Mouse (Mus musculus): ENCODE data around the gene Tom1l2.

The Tom1l2 gene

DNA sequence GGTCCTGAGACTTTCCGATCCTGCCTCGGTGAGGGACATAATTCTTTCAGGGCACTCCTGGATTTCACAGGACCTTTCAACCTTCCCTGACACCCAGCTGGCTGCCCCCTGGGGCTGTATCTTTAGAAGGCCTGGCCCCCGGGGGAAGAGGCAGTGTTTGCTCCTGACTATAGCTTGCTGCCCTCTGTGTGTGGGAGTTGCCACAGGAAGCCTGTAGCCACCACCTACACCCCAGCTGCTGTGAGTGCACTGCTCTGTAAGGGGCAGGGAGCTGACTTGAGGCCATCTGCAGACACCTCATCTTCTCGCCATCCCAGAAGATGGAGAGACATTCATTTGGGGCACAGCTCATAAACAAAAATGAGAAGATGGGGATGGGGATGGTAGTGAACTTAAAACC lies 120.8 kb downstream of the Tom1l2 start:
- DNase-seq (ENCODE audit: low spot score in 2 of 2) = no peak

DNA sequence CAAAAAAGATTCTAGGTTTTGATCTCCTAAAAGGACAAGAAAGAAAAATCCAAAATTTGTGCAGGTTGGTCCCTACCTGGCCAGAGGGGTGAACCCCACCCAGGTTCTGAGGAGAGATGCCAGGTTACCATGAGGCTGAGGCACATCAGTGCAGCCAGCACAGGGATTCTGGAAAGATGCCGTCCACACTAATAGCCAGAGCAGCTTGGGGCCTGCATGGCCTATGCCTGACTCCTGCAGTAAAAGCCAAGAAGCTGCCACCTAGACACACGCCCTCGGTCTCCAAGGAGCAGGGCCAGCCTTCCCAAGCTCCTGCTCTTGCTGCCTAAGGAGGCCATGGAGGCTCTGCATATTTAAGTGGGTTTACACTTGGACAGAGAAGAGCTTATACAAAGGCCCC lies 121.4 kb downstream of the Tom1l2 start:
- DNase-seq (ENCODE audit: low spot score in 2 of 2) = no peak

DNA sequence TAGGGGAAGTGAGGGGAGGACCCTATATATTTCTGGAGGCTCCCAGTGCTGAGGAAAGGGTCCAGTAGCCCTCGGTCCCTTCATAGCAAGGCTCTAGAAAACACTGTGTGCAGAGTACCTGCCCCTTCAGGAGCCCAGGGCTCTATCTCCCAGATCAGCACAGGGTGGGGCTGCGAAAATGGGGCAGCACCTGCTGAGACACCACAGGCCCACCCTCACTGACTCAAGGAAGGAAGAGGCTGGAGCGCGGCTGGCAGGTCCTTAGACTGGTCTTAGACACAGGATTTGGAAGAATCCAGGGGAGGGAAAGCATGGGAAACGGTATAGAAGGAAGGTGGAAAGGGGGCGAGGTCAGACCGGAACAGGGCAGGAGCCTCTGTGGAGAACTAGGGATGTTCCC lies 122.2 kb downstream of the Tom1l2 start:
- DNase-seq (ENCODE audit: low spot score in 2 of 2) = no peak

DNA sequence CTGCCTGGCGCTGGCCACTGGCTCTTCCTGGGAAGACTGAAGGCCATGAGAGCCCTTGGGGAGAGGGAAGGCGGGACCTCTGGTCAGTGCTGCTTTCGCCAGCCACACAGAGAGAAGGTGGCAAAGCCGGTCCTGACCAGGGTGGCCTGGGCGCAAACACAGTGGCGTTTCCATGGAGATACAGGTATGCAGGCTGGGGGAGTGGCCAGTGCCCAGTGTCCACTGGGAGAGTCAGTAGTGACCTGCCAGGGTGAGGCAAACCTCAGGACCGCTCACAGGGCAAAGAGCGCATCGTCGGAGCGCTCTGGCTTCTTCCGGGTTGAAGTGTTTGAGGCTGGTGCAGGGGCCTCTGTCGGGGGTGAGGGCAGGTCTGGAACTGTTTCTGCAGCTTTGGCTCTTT lies 122.9 kb downstream of the Tom1l2 start:
- peak in 1 of 2 experiments; percentile 42 for DNase-seq (ENCODE audit: low spot score in 2 of 2)

DNA sequence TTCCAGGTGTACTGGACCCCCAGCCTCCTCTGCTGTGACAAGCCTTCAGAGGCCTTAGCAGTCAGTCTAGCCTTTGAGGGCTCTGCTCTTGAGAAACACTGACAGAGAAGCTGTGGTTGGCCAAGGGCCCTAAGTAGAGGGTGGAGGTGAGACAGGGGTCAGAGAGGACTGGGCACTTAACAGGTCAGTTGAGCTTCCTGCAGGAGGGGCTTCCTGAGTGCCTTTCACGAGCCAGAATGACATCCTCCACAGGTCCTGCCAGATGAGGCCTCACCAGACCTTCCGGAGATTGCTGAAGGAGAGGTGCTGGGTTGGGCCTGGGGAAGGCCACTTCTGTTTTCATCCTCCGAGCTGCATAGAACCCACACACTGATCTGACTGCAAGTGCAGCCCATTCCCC lies 124.2 kb downstream of the Tom1l2 start:
- no peak for DNase-seq (ENCODE audit: low spot score in 2 of 2)

DNA sequence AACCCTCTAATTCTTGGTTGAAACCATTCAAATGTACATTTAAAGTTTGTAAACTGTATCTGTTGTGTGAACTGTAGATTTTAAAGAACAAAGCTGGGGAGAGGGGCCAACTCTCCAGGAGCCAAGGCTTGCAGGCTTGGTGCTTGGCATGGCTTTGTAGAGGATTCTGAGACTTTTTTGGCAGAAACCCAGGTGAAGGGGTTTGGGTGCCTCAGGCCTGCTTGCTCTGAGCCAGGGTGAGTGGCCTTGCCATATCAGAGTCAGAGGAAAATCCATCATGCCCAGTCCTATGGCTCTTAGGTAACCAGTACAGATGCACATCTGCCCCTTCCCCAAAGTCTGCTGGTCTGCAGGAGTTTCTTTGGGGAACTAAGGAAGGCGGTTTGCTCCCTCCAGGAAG lies 126.8 kb downstream of the Tom1l2 start:
- DNase-seq (ENCODE audit: low spot score in 2 of 2) = no peak

DNA sequence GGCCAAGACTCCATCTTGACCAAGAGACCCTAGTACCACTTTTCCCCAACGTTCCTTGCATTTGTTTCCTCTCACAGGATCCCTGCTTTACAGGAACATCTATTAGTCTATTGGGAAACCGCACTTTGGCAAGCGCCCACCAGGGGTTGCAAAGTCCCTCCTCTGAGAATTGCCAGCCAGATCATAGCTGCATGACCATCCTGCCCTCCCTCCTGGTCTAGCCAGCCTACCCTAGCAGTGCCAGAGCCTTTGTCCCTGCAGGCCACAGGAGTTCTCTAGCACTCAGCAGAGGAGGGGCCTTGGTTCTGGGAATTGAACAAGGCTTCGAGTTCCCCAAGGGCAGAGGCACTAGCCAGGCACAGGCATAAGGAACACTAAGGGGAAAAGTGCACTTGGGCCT lies 128.0 kb downstream of the Tom1l2 start:
- DNase-seq (ENCODE audit: low spot score in 2 of 2) = peak in 1 of 2 experiments; percentile 70

DNA sequence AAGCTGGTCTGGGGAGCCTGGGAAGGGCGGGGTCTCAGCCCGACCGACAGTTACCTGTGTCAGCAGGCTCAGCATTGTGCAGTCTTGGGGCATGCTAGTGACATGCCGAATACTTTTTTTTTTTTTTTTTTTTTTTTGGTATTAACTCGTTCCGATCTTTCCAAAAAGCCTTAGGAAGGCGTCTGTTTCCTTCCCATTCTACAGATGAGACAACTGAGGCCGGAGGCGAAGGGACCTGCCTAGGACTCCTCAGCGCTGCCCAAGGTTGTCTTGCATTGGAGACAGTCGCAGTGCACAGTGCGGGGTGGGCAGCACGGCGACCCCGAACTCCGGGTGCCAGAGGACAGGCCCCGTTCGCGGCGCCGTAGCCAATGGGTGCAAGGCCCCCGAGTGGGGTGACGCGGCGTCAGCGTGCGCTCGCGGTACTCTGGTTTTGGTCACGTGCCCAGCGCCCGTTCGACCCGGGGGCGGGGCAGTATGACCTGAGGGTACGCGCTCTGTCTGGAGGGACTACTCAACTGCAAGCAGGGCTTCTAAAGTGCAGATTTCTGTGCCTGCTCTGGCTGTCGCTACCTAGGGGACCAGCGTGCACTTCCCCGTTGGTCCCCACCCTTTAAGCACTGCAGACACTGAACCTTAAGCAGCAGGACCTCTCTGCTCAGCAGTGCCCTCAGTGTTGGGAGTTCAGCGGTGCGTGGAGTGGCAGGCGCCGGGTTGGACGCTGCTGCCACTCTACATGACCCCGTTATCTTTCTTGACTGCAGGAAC lies 130.1 kb downstream of the Tom1l2 start, which contains the start of gene Srebf1:
TSS of gene Srebf1 (minus strand) at position 113 of the 768 bp plus-strand sequence.
- peak; percentile 78 to 85 for DNase-seq (ENCODE audit: low spot score in 2 of 2)

DNA sequence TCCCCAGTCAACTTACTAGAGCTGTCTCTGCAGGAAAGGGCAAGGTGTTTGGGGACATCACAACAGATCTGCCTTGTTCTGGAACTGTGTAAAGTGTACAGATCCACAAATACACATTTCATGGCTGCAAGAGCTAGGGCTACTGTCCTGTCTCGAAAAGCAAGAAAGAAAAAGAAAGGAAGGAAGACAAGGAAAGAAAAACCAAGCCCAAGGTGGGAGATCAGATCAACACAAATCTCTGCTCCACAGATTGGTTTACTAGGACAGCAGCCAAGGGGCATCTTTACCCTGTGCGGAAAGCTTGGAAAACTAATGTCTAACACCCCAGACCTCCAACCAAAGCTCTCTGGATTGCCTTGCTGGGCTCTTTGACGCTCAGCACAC lies 130.6 kb downstream of the Tom1l2 start:
- DNase-seq (ENCODE audit: low spot score in 2 of 2) = no peak

DNA sequence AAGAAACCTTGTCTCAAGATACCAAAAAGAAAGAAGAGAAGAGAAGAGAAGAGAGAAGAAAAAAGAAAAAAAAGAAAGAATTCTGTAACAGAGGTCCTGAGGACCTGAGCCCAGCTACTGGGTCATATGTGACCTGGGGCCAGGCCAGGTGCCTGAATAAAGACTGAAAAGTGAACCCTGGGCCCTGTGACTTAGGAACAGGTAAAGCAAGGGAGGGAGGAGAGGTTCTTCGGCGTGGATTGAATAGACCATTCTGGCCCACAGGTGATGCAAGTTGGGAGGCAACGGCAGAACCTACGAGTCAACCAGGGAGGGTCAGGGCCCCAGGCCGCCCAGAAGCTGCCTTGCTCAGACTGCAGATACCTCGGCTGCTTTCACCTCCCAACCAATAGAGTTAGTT lies 131.3 kb downstream of the Tom1l2 start:
- DNase-seq (ENCODE audit: low spot score in 2 of 2) = no peak

DNA sequence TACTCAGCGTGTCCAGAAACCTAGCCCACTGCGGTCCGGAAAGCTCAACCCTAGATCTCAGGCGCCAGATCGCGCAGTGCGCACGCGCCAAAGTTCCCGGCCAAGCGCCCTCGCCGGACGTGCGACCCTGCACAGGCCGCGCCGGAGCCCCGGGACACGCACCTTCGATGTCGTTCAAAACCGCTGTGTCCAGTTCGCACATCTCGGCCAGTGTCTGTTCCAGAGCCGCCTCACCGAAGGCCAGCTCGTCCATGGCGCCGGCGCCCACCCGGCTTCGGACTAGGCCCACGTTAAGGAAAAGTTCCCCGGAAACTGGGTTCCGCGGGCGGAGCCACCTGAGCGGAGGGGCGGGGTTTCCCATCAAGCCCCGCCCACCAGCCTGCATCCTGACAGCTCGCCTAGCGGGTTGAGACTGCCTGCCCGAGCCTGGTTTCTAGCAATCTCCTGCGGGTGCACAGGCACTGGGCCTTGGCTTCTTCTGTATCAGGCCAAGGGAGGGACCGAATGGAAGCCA lies 132.4 kb downstream of the Tom1l2 start:
- DNase-seq (ENCODE audit: low spot score in 2 of 2) = peak; percentile 93 to 94

DNA sequence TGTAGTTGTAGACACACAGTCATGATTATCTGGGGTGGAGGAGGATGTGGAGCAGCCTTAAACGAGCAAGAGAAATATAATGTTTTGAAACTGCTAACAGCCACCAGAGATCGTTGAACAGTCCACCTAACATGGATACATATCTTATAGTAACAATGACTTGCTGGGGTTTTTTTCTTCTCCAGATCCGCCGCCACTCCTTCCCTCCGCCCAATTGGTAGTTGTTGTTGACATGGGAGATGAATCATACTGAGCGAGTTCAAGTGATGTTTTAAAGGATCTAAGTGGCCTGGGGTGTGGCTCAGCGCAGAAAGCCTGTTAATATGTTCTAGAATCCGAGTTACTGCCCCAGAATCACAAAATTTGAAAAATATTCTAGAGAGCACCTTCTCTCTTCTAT lies 133.1 kb downstream of the Tom1l2 start:
- DNase-seq (ENCODE audit: low spot score in 2 of 2) = peak; percentile 43 to 47

DNA sequence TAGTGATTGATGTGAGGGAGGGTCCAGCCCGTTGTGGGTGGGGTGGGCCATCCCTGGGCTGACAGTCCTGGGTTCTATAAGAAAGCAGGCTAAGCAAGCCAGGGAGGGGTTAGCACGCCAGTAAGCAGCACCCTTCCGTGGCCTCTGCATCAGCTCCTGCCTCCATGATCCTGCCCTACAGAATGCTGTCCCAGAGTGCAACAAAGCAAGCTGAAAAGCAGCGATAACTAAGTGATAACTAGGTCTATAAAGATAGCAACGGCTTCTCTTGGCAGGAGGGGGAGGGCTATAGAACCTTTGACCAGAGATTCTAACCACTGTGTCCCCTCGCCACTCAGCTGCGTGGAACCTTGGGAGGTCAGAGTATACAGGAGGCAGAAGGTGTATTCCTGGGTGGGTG lies 135.2 kb downstream of the Tom1l2 start:
- DNase-seq (ENCODE audit: low spot score in 2 of 2) = no peak

DNA sequence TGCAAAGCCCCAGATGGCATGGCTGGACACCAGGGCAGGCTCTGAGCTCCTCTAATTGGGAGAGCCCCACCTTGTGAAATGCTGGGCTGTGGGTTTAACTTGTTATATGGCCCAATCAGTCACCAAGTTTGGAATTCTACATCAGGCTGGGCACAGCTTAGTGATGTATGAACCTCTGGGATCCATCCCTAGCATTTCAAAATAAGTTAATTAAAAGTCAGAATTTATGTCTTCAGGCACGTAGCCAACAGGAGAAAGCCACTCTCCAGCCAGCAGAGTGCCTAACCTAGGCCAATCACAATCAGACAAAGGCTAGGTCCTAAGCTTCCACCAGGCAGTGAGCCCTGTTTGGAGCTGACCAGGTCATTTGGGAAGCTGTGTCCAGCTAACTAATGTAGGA lies 136.0 kb downstream of the Tom1l2 start:
- DNase-seq (ENCODE audit: low spot score in 2 of 2) = no peak

DNA sequence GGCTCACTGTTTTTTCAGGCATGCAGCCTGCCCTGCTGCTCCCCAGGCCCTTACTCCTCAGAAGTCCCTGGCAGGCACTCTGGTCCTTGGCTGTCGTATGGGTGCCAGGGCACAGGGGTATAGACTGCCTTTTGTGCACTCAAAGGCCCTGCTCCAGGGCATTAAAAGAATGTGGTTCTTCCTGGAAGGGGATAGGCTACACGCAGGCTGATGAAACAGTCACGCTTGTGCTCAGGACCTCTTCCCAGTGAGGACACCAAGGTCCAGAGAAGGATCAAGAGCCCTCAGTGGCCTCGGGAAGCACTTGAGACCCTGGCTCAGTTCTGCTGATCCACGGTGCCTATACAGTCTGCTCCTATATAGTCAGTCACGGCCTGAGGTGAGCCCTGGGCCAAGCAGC lies 139.4 kb downstream of the Tom1l2 start:
- DNase-seq (ENCODE audit: low spot score in 2 of 2) = no peak

DNA sequence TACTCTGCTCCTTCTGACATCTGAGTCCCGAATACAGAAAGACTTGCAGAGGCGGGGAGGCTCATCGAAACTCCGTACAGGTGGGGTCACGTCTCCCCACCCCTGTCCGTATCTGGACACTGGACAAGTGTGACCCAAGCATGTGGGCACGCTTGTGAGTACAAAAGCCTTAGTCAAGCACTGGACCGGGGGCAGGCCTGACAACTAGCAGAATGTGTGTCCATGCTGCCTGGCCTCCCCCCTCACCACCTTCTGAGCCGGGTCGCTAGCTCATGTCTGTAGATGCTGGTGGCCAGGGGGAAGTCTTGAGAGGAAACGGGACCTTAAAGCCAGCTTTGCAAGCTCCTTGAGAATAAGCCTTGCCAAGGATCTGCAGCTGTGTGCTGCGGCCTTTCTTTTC lies 140.9 kb downstream of the Tom1l2 start:
- no peak for DNase-seq (ENCODE audit: low spot score in 2 of 2)

DNA sequence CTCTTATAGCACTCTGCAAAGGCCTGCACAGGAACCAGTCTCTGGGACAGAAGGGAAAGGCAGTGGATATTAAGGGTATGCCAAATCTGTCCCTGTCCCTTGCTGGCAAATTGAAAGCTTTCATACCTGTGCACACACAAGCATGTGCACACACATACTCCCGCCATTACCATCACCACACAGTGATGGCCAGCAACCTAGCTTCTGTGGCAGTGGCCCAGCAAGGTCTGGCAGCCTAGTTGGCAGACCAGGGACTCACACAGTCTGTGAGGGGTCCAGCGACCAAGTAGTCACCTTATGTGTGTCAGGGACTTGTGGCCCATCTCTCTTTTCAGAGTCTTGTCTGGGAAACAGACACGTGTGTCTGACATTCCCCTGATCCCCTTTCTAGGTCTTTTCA lies 141.6 kb downstream of the Tom1l2 start:
- no peak for DNase-seq (ENCODE audit: low spot score in 2 of 2)

DNA sequence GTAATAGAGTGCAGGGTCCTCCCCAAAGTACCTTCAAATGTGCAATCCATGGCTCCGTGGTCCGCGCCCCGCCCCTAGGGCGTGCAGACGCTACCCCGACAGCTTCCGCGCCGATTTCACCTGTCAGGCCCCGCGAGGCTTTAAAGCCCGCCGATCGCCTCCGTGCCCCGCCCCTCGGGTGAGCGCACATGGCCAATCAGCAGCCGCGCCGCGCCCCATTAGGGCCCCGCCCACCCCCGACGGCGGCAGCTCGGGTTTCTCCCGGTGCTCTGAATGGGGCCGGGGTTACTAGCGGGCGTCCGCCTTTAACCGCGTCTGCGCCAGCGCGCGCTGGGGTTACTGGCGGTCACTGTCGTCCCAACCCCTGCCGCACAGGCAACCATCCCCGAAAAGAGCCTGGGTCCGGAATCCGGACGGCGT lies 142.4 kb downstream of the Tom1l2 start:
- peak; percentile 96 for DNase-seq (ENCODE audit: low spot score in 2 of 2)

DNA sequence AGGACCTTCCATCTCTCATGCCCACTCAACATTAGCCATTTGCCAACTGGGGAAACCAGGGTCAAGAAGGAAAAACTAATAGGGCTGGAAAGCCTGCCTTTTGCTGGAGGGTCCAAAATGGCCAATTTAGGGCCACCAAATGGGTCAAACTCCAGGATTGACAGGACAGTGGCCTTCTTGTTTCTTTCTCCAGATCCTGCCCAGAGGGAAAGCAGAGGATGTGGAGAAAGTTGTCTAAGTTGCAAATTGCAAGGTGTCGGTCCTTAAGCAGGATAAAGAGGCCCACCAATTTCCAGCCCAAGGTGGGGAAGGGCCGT lies 142.8 kb downstream of the Tom1l2 start:
- DNase-seq (ENCODE audit: low spot score in 2 of 2) = no peak

DNA sequence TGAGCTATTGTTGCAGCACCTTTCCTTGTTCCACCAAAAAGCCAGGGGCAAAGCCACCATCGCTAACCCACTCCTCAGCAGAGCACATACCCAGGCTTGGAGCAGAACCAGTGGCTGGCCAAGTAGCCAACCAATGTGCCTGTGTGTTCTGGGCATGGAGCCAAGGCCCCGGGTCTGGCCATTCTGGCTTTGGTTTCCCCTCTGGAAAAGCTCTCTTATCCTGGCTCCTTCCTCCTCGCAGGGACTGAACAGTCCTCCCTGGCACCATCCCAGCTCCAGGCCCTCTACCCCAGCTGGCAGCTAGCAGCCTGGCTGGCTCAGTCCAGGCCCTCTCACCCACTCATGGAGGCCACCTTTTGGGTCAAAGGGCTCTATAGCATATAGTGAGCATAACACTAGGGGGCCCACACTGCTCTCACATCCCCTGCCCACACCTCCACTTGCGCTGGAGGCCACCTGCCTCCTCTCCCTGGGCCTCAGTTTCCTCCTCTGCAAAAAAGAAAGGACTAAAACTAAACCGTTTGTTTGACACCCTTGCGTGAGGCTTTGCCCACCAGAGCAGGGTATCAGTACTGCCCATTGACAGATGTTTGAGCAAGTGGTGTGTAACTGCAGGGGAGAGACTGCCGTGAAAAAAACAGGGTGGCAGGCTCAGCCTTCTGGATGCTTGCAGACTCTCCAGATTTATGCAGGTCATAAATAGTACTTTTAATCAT lies 143.3 kb downstream of the Tom1l2 start:
- DNase-seq (ENCODE audit: low spot score in 2 of 2) = peak in 1 of 2 experiments; percentile 81

DNA sequence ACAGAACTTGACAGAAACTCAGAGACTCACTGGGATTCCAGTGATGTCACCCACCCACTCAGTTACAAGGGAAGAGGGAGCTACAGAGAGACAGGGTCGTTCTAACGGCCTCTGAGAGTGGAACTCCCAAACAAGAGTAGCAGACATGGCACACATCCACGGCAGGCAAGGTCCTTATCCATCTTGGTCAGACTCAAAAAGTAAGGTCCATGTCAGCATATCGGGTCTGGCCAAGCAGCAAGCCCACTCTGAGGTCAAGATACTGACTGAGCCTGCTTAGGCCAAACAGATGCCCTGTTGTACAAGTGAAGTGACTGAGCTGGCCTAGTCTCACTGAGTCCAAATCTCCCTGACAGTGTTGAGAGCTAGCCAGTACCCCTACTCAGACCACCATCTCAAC lies 144.0 kb downstream of the Tom1l2 start:
- DNase-seq (ENCODE audit: low spot score in 2 of 2) = no peak

DNA sequence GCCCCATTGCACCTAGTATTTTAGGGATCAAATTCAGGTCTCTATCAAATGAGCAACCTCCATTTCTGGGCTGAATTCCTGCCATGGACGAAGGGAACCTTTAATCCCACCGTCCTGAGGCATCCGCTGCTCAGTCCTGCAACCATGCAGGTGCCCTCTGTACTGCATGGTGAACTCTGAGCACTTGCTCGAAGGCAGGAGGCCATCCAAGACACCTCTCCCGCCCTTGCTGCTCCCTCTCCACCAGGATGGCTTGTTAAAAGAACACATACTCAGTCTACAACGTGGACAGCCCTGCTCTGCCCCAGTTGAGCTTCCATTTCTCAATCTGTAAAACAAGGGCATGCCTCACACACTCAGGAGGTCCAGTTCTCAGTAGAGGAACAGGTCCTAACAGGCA lies 144.5 kb downstream of the Tom1l2 start:
- peak in 1 of 2 experiments; percentile 48 for DNase-seq (ENCODE audit: low spot score in 2 of 2)

DNA sequence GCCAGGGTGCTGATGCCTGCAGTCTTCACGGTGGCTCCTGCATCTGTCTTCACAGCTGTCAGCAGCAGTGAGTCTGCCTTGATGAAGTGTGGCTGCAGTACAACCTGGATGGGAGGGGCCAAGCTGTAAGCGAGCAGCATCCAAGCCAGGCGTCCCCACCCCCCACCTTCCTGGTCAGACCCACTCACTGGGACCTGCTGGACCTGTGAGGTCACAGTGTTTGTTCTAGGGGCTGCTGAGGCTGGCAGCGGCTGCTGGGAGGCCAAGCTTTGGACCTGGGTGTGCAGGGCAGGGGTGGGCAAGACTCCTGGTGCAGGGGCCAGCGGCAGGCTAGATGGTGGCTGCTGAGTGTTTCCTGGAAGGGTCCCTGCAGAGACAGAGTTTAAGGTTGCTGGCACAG lies 146.5 kb downstream of the Tom1l2 start:
- DNase-seq (ENCODE audit: low spot score in 2 of 2) = no peak
